Mouse (Mus musculus) limb, embryonic 14.5 days (tissue): ENCODE data around the gene Borcs5. TPM values are rescaled to one million over a fixed set of nuclear protein-coding genes. Genes with fewer than 3 reads are reported as not detected.
"Not testable (repeated sequence)": the region's sequence is repeated elsewhere in the genome, so short reads cannot be mapped to it uniquely, and the experiment has no call there.

Source experiments
- ATAC-seq: fragments of 200-750 bp; cut with Nextera tagmentation; 2 replicates; pipeline ENCODE4 v1.8.0; 2017; ENCODE audit warnings: low read depth, moderate number of reproducible peaks, moderate TSS enrichment; ENCODE audit not compliant: low FRiP score
- DNase-seq: peaks from one replicate; pipeline ENCODE4 v3.0.0-alpha.2; 2015; ENCODE audit warnings: low spot score
- H3K27ac ChIP-seq: fragments of 300-500 bp; sonication (generic); replicated peaks from 2 replicates; pipeline ENCODE4 v1.5.1; 2014; ENCODE audit warnings: low read depth, mild to moderate bottlenecking, low read length, moderate library complexity, mixed read lengths
- H3K27me3 ChIP-seq: fragments of 300-500 bp; sonication (generic); 2 replicates; pipeline ENCODE4 v1.6.1; 2014; ENCODE audit warnings: low read length, mixed read lengths; ENCODE audit not compliant: control insufficient read depth, insufficient read depth
- H3K36me3 ChIP-seq: fragments of 300-500 bp; sonication (generic); 2 replicates; pipeline ENCODE4 v1.6.1; 2014; ENCODE audit warnings: mild to moderate bottlenecking, low read length, moderate library complexity, mixed read lengths; ENCODE audit not compliant: control insufficient read depth, insufficient read depth
- H3K4me1 ChIP-seq: fragments of 300-500 bp; sonication (generic); 2 replicates; pipeline ENCODE4 v1.6.1; 2014; ENCODE audit warnings: antibody characterized with exemption, low read length, mixed read lengths; ENCODE audit not compliant: control insufficient read depth, insufficient read depth
- H3K4me2 ChIP-seq: fragments of 300-500 bp; sonication (generic); replicated peaks from 2 replicates; pipeline ENCODE4 v1.6.1; 2014; ENCODE audit warnings: low read depth, mild to moderate bottlenecking, low read length, moderate library complexity; ENCODE audit not compliant: severe bottlenecking
- H3K4me3 ChIP-seq: fragments of 300-500 bp; sonication (generic); replicated peaks from 2 replicates; pipeline ENCODE4 v1.5.1; 2014; ENCODE audit warnings: low read length
- H3K9ac ChIP-seq: fragments of 300-500 bp; sonication (generic); 2 replicates; pipeline ENCODE4 v1.6.1; 2014; ENCODE audit warnings: mild to moderate bottlenecking, low read depth, low read length, moderate library complexity; ENCODE audit not compliant: severe bottlenecking
- H3K9me3 ChIP-seq: fragments of 300-500 bp; sonication (generic); 2 replicates; pipeline ENCODE4 v1.6.1; 2016; ENCODE audit warnings: low read length; ENCODE audit not compliant: control insufficient read depth
- POLR2A ChIP-seq: fragments of 200-500 bp; IDR thresholded peaks from 2 replicates; pipeline ENCODE4 v1.8.0; 2012; ENCODE audit warnings: inconsistent platforms, mild to moderate bottlenecking, moderate library complexity, borderline replicate concordance; ENCODE audit not compliant: insufficient read depth, insufficient read length; ENCODE audit errors: extremely low read depth
- WGBS: fragments of 180-500 bp; shearing (Covaris S2); extraction: QIAGEN DNeasy Blood & Tissue Kit; methylation state at CpG from one replicate; pipeline ENCODE4 v1.1.7; 2014; 5-methylcytosine and 5-hydroxymethylcytosine counted together
- polyA plus RNA-seq, 2 experiments: library from polyadenylated mRNA; depleted of rRNA in 1 of 2; stranded (reverse) in 1 of 2; unstranded in 1 of 2; fragments of >200 nt; fragmentation: Nextera tagmentation in 1 of 2; extraction: Ambion mirVana in 1 of 2; gene quantifications; 2 replicates each; pipeline versions ENCODE4 v1.2.1 to v1.2.3; 2012 to 2014

The Borcs5 gene
- polyA plus RNA-seq, 2 experiments: 11.4 to 20.5 TPM

DNA sequence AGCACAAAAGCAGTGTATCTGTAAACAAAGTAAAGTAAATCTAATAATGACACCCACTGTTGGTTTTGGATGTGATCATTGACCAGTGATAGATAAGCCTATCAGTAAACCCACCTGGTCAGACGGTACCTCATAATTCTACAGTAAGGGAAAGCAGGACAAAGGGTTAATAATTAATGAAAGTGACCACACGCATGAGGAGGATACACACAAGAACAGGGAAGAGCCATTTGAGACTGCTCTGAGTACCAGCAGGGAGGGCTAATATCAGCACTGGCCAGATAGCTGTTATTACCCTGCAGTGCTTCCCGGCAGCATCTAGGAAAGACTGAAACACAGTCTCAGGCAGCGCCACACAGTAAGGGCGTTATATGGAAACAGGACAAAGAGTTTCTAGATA, 25.3 kb downstream of the Borcs5 start:
- WGBS: 72% methylated on average over 5 of the region's 5 CpGs
- no peaks in the 10 kb centered on the region; the same call in 1 of the 2 replicates for H3K4me1 ChIP-seq

DNA sequence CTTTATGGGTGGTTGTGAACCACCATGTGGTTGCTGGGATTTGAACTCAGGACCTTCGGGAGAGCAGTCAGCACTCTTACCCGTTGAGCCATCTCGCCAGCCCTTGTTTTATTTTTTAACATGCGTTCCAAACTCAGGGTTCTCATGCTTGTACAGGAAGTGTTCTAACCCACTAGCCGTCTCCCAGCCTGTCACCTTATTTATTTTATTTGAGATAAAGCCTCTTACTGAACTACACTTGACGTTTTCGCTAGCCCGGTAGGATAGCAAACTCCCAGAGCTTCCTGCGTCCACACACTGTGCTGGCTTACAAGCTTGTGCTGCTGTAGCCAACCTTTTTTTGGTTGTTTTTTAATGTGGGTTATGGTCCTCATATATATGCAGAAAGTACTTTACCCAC, 26.5 kb downstream of the Borcs5 start:
- ATAC-seq (no peak), DNase-seq (no peak)
- TF ChIP-seq POLR2A: no peak
- Histone ChIP-seq H3K4me2 (no peak overlapping the region), H3K4me3 (no peak overlapping the region), H3K9ac (no peak overlapping the region), H3K27me3 (no peaks in the 10 kb centered on the region), H3K27ac (no peak overlapping the region), H3K9me3 (no peaks in the 10 kb centered on the region), H3K36me3 (no peaks in the 10 kb centered on the region), H3K4me1 (no peaks in the 10 kb centered on the region)
- WGBS: 84% methylated on average over 9 of the region's 9 CpGs

More for the DNA sequence above, 25.3 kb downstream of the Borcs5 start:
- H3K9ac ChIP-seq: no peak overlapping the region
- no peaks in the 10 kb centered on the region for H3K36me3 ChIP-seq
- DNase-seq (no peak), ATAC-seq (no peak)
- no peaks in the 10 kb centered on the region for H3K27me3 ChIP-seq
- H3K27ac ChIP-seq: no peak overlapping the region
- H3K4me2 ChIP-seq: no peak overlapping the region
- no peak overlapping the region for H3K4me3 ChIP-seq
- no peaks in the 10 kb centered on the region for H3K9me3 ChIP-seq
- TF ChIP-seq POLR2A: no peak

GRCm38 (mm10) chr6:134668519-134668918, 29.2 kb downstream of the Borcs5 start:
- DNase-seq (no peak), ATAC-seq (no peak)
- no peak overlapping the region for H3K4me3 ChIP-seq
- H3K27ac ChIP-seq: no peak overlapping the region
- no peaks in the 10 kb centered on the region for H3K36me3 ChIP-seq
- H3K4me1 ChIP-seq: no peaks in the 10 kb centered on the region
- no peaks in the 10 kb centered on the region for H3K27me3 ChIP-seq
- H3K9ac ChIP-seq: no peak overlapping the region
- H3K9me3 ChIP-seq: no peaks in the 10 kb centered on the region
- WGBS: 50% methylated on average over 2 of the region's 2 CpGs
- H3K4me2 ChIP-seq: no peak overlapping the region
- TF ChIP-seq POLR2A: no peak

- WGBS: 58% methylated on average over 6 of the region's 6 CpGs
- Histone ChIP-seq H3K36me3 (no peaks in the 10 kb centered on the region), H3K27me3 (no peaks in the 10 kb centered on the region), H3K9me3 (no peaks in the 10 kb centered on the region), H3K9ac (no peak overlapping the region), H3K4me3 (no peak overlapping the region), H3K4me2 (no peak overlapping the region), H3K27ac (no peak overlapping the region), H3K4me1 (no peaks in the 10 kb centered on the region)
- ATAC-seq (no peak), DNase-seq (no peak)
- TF ChIP-seq POLR2A: no peak
Measured at GRCm38 (mm10) chr6:134669179-134669865, 30.0 kb downstream of the Borcs5 start.

- no peaks in the 10 kb centered on the region for H3K9me3 ChIP-seq
- no peaks in the 10 kb centered on the region for H3K36me3 ChIP-seq
- WGBS: 75% methylated on average over 4 of the region's 4 CpGs
- H3K27me3 ChIP-seq: no peaks in the 10 kb centered on the region
- no peak for TF ChIP-seq POLR2A
- no peak overlapping the region for H3K9ac ChIP-seq
- H3K4me1 ChIP-seq: no peaks in the 10 kb centered on the region
- ATAC-seq (no peak), DNase-seq (no peak)
- no peak overlapping the region for H3K4me2 ChIP-seq
- H3K4me3 ChIP-seq: no peak overlapping the region
- no peak overlapping the region for H3K27ac ChIP-seq
Measured at GRCm38 (mm10) chr6:134670881-134671411, 31.6 kb downstream of the Borcs5 start.

DNA sequence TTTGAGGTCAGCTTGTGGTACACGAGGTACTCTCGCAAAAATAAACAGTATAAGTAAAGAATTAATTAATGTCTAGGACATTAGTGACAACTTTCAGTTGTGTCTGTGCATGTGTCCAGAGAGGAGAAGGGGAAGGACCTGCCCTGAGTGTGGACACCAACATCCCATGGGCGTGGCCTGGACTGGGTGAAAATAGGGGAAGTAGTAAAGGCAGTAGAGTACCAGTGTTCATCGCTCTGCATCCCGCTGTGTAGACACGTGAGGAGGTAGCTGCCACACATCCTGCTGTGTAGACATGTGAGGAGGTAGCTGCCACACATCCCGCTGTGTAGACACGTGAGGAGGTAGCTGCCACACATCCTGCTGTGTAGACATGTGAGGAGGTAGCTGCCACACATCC, 34.4 kb downstream of the Borcs5 start:
- not testable (repeated sequence) for H3K4me2 ChIP-seq, H3K36me3 ChIP-seq, H3K4me3 ChIP-seq, DNase-seq, H3K4me1 ChIP-seq, H3K27ac ChIP-seq, H3K9me3 ChIP-seq, ATAC-seq, H3K9ac ChIP-seq, H3K27me3 ChIP-seq
- 79% methylated on average over 8 of the region's 8 CpGs for WGBS
